Mouse (Mus musculus) frontal cortex, postnatal 25 days (tissue): ENCODE data around the gene Eif3i.
"Not testable (repeated sequence)": the region's sequence is repeated elsewhere in the genome, so short reads cannot be mapped to it uniquely, and the experiment has no call there.

Experiments used
- DNase-seq, 2 experiments: peaks; one replicate each; pipeline ENCODE4 v3.0.0; 2022; ENCODE audit warnings: low spot score in 2 of 2

Eif3i gene

GRCm38 (mm10) chr4:129573430-129573829 lies 27.0 kb downstream of the Eif3i start, which contains the start of gene Lck:
Gene Lck (minus strand): TSS chr4:129573641.
- DNase-seq: no peak

GRCm38 (mm10) chr4:129573093-129573370 lies 27.4 kb downstream of the Eif3i start:
- DNase-seq: no peak

- DNase-seq: no peak
Observed at GRCm38 (mm10) chr4:129572236-129573092, 28.0 kb downstream of the Eif3i start.

- DNase-seq: no peak
Observed at GRCm38 (mm10) chr4:129571551-129572084, 28.8 kb downstream of the Eif3i start.

DNA sequence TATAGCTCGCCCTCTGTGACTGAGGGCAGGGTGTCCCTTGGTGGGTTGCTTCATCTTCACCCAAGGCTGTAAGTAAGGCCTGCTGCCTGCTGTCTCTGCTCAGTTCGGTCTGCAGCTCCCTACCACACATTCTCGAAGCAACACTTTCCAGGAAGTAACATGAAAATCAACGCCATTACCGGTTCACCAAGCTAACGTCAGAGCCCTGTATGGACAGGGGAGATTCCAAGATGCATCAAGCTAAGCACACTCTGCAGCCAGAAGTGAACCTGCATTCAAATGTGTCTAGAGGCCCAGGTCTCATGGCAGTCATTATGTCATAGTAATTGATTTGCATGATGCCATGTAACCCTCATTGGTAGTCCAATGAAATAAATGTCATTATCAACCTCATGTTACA lies 30.4 kb downstream of the Eif3i start:
- DNase-seq: no peak

- no peak for DNase-seq
Observed at GRCm38 (mm10) chr4:129568366-129568765, 32.1 kb downstream of the Eif3i start.

- DNase-seq: no peak
Observed at GRCm38 (mm10) chr4:129565139-129565538, 35.3 kb downstream of the Eif3i start.

DNA sequence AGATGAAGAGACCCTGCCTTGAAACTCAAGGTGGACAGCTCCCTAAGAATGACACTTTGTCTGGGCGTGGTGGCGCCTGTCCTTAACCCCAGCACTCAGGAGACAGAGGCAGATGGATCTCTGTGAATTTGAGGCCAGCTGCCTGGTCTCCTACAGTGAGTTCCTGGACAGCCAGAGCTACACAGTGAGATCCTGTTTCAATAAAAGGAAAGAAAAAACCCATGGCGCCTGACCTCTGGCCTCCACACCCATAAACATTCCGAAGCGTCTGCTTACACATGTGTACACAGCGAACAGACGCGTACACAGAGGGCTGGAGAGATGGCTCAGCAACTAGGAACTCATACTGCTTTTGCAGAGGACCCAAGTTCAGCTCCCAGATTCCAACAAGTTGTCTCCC lies 36.7 kb downstream of the Eif3i start:
- no peak for DNase-seq

- no peak for DNase-seq
Observed at GRCm38 (mm10) chr4:129561184-129561583, 39.3 kb downstream of the Eif3i start.

DNA sequence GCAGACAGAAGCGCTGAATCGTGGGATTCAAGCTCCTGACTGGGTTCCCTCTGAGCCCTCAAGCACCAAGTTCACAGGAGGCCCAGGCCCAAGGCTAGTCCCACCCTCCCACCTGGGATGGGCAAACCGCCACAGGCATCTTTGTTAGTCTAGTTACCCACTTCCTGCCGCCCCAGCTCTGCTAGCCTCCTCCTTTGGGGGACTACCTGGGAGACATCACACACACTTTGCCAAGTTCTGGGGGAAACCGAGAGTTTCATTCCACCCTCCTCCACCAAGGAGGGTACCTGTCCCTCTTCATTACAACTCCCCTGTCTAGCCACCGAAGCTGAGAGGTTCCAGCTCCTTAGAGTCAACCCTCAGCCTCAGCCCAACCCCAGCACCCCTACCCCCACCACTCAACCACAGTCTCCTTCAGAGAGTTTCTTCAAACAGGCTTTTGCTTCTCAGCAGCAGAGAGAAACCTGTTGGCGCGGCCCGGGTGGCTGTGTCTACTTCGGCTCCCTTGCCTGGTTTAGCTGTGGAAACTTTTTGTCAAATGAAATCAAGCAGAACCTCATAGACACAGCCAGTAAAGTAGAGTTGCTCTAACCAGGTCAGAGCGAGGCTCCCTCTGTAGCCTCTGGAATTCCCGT lies 42.0 kb downstream of the Eif3i start:
- no peak for DNase-seq

DNA sequence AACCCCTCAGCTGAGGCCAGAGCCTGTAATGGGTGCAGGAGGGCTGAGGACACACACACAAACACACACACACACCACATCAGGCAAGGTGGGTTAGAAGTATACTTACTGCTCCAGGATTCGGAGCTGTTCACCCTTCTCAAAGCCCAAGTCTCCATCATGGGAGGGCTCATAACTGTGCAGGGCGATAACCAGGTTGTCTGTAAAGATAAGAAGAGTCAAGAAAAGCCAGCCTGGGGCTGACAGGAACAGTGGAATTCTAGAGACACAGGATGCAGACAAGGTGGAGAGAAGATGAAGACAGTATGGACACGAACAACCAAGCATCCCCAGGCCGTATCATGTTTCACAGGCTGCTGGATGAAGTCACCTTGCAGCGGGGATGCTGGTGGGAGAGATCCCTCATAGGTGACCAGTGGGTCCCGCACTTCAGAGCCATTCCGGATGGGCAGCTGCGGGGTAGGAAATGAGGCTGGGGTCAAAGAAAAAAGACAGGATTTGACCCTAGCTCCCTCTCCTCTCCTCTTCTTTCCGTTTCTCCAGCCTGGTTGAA lies 43.1 kb downstream of the Eif3i start:
- no peak for DNase-seq

- peak; percentile 47 to 58 for DNase-seq
Observed at GRCm38 (mm10) chr4:129556532-129557223, 43.8 kb downstream of the Eif3i start.

- DNase-seq: no peak
Observed at GRCm38 (mm10) chr4:129555862-129556531, 44.5 kb downstream of the Eif3i start.

DNA sequence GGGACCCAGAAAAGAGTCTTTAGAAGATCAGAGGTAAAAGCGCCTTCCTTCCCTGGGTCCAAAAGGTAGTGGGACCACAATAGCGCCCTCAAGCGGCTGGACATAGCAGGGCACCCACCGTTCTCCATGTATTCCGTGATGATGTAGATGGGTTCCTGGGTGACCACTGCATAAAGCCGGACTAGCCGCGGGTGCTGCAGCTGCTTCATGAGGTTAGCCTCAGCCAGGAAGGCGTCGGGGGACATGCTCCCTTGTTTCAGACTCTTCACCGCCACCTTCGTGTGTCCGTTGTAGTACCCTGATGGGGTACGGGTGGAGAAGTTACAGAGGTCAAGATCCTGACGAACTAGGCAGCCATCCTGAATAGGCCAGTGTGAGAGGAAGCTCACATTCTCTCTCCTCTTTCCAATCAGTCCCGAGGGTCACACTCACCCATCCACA lies 45.0 kb downstream of the Eif3i start:
- DNase-seq: no peak

DNA sequence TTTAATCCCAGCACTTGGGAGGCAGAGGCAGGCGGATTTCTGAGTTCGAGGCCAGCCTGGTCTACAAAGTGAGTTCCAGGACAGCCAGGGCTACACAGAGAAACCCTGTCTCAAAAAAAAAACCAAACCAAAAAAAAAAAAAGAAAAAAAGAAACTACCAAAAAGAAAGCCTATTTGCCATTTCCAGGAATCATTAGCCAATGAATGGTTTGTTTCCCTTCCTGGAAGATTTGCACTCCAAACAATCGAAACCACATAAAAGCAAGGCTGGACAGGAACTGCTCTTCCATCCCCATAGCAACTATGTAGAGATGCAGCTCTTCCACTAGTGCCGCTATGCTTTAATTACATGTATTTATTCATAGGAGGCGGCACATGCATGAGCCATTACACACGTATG lies 45.9 kb downstream of the Eif3i start:
- DNase-seq: not testable (repeated sequence)

GRCm38 (mm10) chr4:129550295-129550694 lies 50.2 kb downstream of the Eif3i start:
- no peak for DNase-seq

DNA sequence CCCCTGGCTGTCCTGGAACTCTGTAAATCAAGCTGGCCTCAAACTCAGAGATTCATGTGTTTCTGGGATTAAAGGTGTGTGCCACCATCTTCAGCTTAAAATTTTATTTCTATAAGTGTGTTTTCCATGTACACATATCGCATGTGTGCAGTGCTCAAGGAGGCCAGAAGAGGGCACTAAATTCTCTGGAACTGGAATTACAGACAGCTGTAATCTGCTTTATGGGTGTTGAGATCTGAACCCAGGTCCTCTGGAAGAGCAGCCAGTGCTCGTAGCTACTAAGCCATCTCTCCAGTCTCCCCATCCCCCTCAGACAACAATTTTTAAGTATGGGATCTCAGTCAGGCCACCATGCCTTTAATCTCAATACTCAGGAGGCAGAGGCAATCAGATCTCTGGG lies 51.1 kb downstream of the Eif3i start:
- no peak for DNase-seq

GRCm38 (mm10) chr4:129547631-129548030 lies 52.8 kb downstream of the Eif3i start:
- DNase-seq: not testable (repeated sequence)

- no peak for DNase-seq
Observed at GRCm38 (mm10) chr4:129544106-129544505, 56.3 kb downstream of the Eif3i start.

- peak; percentile 86 to 92 for DNase-seq
Observed at GRCm38 (mm10) chr4:129542592-129543141, 57.8 kb downstream of the Eif3i start, which contains the start of gene Hdac1. Gene Hdac1 (minus strand): TSS chr4:129542713.
